Mouse (Mus musculus) heart, postnatal 14 days (tissue): Measurements from ENCODE around the gene Olfr1197. TPM values are rescaled to one million over a fixed set of nuclear protein-coding genes. Genes with fewer than 3 reads are reported as not detected.

Source experiments
- DNase-seq, 2 experiments: peaks; one replicate each; pipeline ENCODE4 v3.0.0; 2021 to 2022
- intact Hi-C: fragments of 180-260 bp; cut with DNase I; formaldehyde crosslinking; loops from one replicate; pipeline ENCODE4 v1.15.1; 2025
- long read RNA-seq, 2 experiments: library from polyadenylated mRNA; stranded (forward); transcript quantifications; one replicate each; pipeline ENCODE4 v2.0.0; 2021
- total RNA-seq, 2 experiments: library from RNA; stranded (reverse); gene quantifications; 2 replicates each; pipeline ENCODE4 v1.2.3; 2021

Olfr1197 gene
- total RNA-seq: not detected
- long read RNA-seq, experiment 1: 0 reads
- long read RNA-seq, experiment 2: 0 reads

DNA sequence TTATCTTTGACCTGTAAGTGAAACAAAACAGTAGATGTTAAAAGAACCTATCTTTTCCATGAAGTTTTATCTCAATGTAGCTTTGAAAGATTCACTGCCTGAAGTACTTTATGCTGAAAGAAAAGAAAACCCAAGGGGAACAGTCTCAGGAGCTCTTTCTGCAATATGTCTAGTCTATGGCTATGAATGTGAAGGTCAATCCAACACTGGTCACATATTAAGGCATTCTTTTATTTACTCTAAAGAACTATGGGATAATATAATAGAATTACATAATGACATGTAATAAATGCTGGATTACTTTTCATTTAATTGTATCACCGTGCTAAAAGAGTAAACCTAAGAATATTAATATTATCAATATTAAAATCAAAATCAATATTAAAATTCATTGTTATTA is at the start of gene Olfr1197:
Gene Olfr1197 (minus strand): TSS at position 101 of the 400 bp plus-strand sequence.
- DNase-seq: no peak
- intact Hi-C loops: no loop called here

DNA sequence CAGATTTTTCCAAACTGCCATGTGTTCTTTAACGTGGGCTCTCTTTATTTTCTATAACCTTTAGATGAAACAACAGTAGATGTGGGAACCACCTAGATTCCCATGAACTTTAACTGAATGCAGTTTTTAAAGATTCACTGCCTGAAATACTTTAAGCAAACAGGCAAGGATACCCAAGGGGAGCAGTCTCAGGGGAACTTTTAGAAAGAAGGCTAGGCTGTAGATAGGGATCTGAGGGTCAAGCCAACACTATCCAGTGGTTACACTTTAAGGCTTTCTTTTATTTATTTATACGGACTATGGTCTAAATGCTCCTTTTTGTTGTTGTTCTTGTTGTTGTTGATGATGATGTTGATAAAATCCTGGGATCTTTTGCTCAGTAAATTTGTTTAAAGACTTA is 38.2 kb upstream of the Olfr1197 start, which contains the start of gene Olfr1200:
Gene Olfr1200 (minus strand): TSS at position 101 of the 400 bp plus-strand sequence.
- intact Hi-C loops: no loop called here
- DNase-seq: no peak

DNA sequence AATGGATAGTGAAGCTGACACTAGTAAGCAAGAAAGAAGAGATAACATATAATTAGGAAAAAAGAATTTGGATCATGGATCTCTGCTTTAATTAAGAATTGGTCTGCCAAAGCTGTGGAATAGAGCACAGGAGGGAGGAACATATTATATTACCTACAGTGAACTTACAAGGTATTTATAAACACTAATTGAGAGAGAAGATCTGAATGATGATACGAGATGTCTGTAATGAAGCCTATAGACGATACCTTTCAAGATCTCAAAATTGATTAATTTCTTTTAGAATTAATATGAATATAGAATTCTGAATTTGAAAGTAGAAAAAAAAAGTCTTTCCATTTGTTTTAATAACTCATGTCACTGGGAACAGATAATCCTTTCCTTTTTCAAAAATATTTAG is 28.2 kb upstream of the Olfr1197 start, which contains the start of gene Olfr1199:
Gene Olfr1199 (minus strand): TSS at position 101 of the 400 bp plus-strand sequence.
- intact Hi-C loops: no loop called here
- no peak for DNase-seq

DNA sequence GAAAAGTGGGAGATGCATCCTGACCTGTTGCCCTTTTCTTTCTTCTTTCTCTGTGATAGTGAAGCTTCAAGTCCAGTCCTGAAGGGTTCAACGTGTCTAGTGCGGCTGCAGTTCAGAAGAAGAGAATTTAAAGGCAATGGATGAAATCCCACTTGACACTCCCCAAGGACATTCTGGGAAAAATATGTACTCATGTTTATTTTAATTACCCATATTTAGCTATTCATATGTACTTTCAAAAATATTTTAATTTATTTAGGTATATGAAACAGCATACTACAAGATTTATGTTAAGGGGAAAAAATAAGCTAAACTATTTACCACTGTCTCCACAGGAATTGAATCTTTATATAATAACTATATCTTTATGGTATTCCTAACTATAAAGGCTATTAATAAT is 19.1 kb upstream of the Olfr1197 start, which contains the start of gene Olfr1198:
Gene Olfr1198 (minus strand): TSS at position 101 of the 400 bp plus-strand sequence.
- intact Hi-C loops: no loop called here

DNA sequence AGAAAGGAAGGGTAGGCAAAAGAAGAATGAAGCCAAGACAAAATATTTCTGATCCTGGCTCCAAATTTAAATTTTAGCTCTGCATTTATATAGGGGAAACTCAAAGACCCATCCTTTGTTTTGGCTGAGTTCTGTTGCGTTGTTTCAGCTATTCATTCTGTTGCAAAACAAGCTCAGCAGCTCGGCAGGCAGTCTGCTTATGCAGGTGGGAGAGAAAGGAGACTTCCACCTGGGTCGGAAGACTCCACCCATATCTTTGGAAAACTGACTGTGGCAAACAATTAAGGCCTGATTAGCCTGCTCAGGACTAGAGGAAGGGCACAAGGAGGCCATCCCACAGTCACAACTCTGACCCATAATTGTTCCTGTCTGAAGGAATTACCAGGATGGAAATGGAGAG is 11.2 kb upstream of the Olfr1197 start:
- DNase-seq: no peak
- intact Hi-C loops: no loop called here

More for the DNA sequence above, 19.1 kb upstream of the Olfr1197 start, which contains the start of gene Olfr1198:
- DNase-seq: no peak

DNA sequence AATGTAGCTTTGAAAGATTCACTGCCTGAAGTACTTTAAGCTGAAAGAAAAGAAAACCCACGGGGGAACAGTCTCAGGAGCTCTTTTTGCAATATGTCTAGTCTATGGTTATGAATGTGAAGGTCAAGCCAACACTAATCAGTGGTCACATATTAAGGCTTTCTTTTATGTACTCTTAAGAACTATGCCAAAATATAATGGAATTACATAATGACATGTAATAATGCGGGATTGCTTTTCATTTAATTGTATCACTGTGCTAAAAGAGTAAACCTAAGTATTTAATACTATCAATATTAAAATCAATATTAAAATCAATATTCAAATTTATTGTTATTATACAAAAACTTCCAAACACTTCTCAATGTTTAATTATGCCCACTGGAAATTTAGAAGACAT is 27.7 kb downstream of the Olfr1197 start, which contains the start of gene Olfr1196:
Gene Olfr1196 (minus strand): TSS at position 101 of the 400 bp plus-strand sequence.
- DNase-seq: no peak
- intact Hi-C loops: no loop called here

DNA sequence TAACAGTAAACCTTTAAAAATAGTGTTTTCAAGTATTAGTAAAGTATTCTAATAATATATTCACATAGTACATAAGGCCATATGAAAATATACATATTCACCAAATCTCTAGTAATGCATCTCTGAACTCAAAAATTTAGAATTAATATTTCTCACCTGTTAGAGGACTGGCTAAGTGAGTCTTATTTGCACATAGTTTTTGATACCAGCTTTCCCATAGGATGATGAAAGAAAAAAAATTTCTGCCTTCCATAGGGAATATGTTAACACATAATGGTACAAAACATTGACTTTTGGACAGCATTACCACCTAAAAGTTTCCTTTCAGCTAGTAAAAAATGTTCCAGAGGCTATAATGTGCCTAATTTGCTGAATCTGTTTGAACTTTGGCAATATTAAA is 43.1 kb downstream of the Olfr1197 start, which contains the start of gene Olfr1195:
Gene Olfr1195 (minus strand): TSS at position 101 of the 400 bp plus-strand sequence.
- DNase-seq: no peak
- intact Hi-C loops: no loop called here

Other genes with a start within 250 kb of the Olfr1197 start
- not detected for gene Olfr1184, start 248.8 kb downstream of the Olfr1197 start, total RNA-seq
- not detected for gene Olfr1185-ps1, start 239.0 kb downstream of the Olfr1197 start, total RNA-seq
- not detected for gene Olfr1186, start 213.8 kb downstream of the Olfr1197 start, total RNA-seq
- gene Olfr1188, start 175.4 kb downstream of the Olfr1197 start, total RNA-seq: not detected
- gene Olfr1189, start 145.9 kb downstream of the Olfr1197 start, total RNA-seq: not detected
- not detected for gene Olfr1191-ps1, start 91.8 kb downstream of the Olfr1197 start, total RNA-seq
- gene Olfr1192-ps1, start 83.9 kb downstream of the Olfr1197 start, total RNA-seq: not detected
- not detected for gene Olfr1193, start 56.7 kb downstream of the Olfr1197 start, total RNA-seq
- gene Olfr1195, start 43.2 kb downstream of the Olfr1197 start, total RNA-seq: not detected
- gene Olfr1196, start 27.8 kb downstream of the Olfr1197 start, total RNA-seq: not detected
- gene Olfr1198, start 19.0 kb upstream of the Olfr1197 start, total RNA-seq: not detected
- gene Olfr1199, start 28.1 kb upstream of the Olfr1197 start, total RNA-seq: not detected
- not detected for gene Olfr1200, start 38.1 kb upstream of the Olfr1197 start, total RNA-seq
- gene Olfr1201, start 60.7 kb upstream of the Olfr1197 start, total RNA-seq: not detected
- gene Olfr1202, start 82.1 kb upstream of the Olfr1197 start, total RNA-seq: not detected
- not detected for gene Olfr1205, start 97.4 kb upstream of the Olfr1197 start, total RNA-seq
- gene Olfr1204, start 116.9 kb upstream of the Olfr1197 start, total RNA-seq: not detected
- not detected for gene Olfr1206, start 130.9 kb upstream of the Olfr1197 start, total RNA-seq
- not detected for gene Olfr1208, start 169.9 kb upstream of the Olfr1197 start, total RNA-seq
- gene Olfr1209, start 182.8 kb upstream of the Olfr1197 start, total RNA-seq: not detected
- not detected for gene Olfr1211, start 205.7 kb upstream of the Olfr1197 start, total RNA-seq
- not detected for gene Olfr1212, start 221.6 kb upstream of the Olfr1197 start, total RNA-seq
- not detected for gene Gm13762, start 247.9 kb upstream of the Olfr1197 start, total RNA-seq